Mouse (Mus musculus) c-Kit-negative CD71-positive TER-119-positive erythroid progenitor cells, embryonic 14.5 days (primary cell): ENCODE measurements at regions not wholly inside any gene's neighbourhood (a gene's known extent, or its start where the extent isn't known, plus 50 kb on each side); places are given as distances from the start of the nearest gene placed in this dataset.
"Not testable (repeated sequence)": the region's sequence is repeated elsewhere in the genome, so short reads cannot be mapped to it uniquely, and the experiment has no call there.

Experiments used
- DNase-seq: peaks from one replicate; pipeline ENCODE4 v3.0.0-alpha.2; 2013; ENCODE audit warnings: low read depth, low spot score

GRCm38 (mm10) chr14:52899629-52900028 is 404.1 kb upstream of the Olfr1507 start:
- not testable (repeated sequence) for DNase-seq

GRCm38 (mm10) chr14:52898310-52898709 is 402.8 kb upstream of the Olfr1507 start:
- DNase-seq: not testable (repeated sequence)

- DNase-seq: not testable (repeated sequence)
Observed at GRCm38 (mm10) chr14:52879978-52880377, 384.4 kb upstream of the Olfr1507 start.

GRCm38 (mm10) chr14:52863841-52864240 is 368.3 kb upstream of the Olfr1507 start:
- not testable (repeated sequence) for DNase-seq

GRCm38 (mm10) chr14:52863107-52863506 is 367.6 kb upstream of the Olfr1507 start:
- DNase-seq: not testable (repeated sequence)

- DNase-seq: not testable (repeated sequence)
Observed at GRCm38 (mm10) chr14:52862491-52862890, 366.9 kb upstream of the Olfr1507 start.

GRCm38 (mm10) chr14:52855339-52855738 is 359.8 kb upstream of the Olfr1507 start:
- DNase-seq: not testable (repeated sequence)

GRCm38 (mm10) chr14:52853598-52853997 is 358.0 kb upstream of the Olfr1507 start:
- not testable (repeated sequence) for DNase-seq

GRCm38 (mm10) chr14:52847970-52848369 is 352.4 kb upstream of the Olfr1507 start:
- not testable (repeated sequence) for DNase-seq

GRCm38 (mm10) chr14:52824005-52824404 is 328.5 kb upstream of the Olfr1507 start:
- DNase-seq: not testable (repeated sequence)

- DNase-seq: not testable (repeated sequence)
Observed at GRCm38 (mm10) chr14:52821617-52822016, 326.1 kb upstream of the Olfr1507 start.

GRCm38 (mm10) chr14:52811128-52811415 is 315.5 kb upstream of the Olfr1507 start:
- not testable (repeated sequence) for DNase-seq

- DNase-seq: not testable (repeated sequence)
Observed at GRCm38 (mm10) chr14:52810275-52811127, 315.0 kb upstream of the Olfr1507 start.

GRCm38 (mm10) chr14:52801705-52802104 is 306.2 kb upstream of the Olfr1507 start:
- not testable (repeated sequence) for DNase-seq

- not testable (repeated sequence) for DNase-seq
Observed at GRCm38 (mm10) chr14:52792600-52792999, 297.1 kb upstream of the Olfr1507 start.

- DNase-seq: not testable (repeated sequence)
Observed at GRCm38 (mm10) chr14:52791828-52792227, 296.3 kb upstream of the Olfr1507 start.

- DNase-seq: not testable (repeated sequence)
Observed at GRCm38 (mm10) chr14:52782832-52783231, 287.3 kb upstream of the Olfr1507 start.

GRCm38 (mm10) chr14:52775816-52776215 is 280.3 kb upstream of the Olfr1507 start:
- DNase-seq: not testable (repeated sequence)

GRCm38 (mm10) chr14:52769450-52769849 is 273.9 kb upstream of the Olfr1507 start:
- not testable (repeated sequence) for DNase-seq

GRCm38 (mm10) chr14:52752159-52752558 is 256.6 kb upstream of the Olfr1507 start:
- not testable (repeated sequence) for DNase-seq

GRCm38 (mm10) chr14:52726680-52727079 is 231.1 kb upstream of the Olfr1507 start:
- not testable (repeated sequence) for DNase-seq

- DNase-seq: not testable (repeated sequence)
Observed at GRCm38 (mm10) chr14:52724988-52725387, 229.4 kb upstream of the Olfr1507 start.

GRCm38 (mm10) chr14:52720640-52721039 is 225.1 kb upstream of the Olfr1507 start:
- DNase-seq: no peak
